13 mouse cellular contexts compared by ENCODE assay signal in genomic region chr6:128970508-128971393, GRCm38 (mm10). TPM values are rescaled to one million over a fixed set of nuclear protein-coding genes. Genes with fewer than 3 reads are reported as not detected.
A peak's percentile ranks its signal among the peaks of the same experiment; 100 is the strongest.
DNase-seq lines count a peak whose midpoint lies in the region; TF ChIP-seq lines count a peak whose summit lies in the region.
"Not testable (repeated sequence)": the region's sequence is repeated elsewhere in the genome, so short reads cannot be mapped to it uniquely, and the experiment has no call there.
"Had no signal": no experiment of that assay in that cellular context is flagged by ENCODE, and none has a peak within 500 bp of the region (broad histone marks: within the 10 kb centered on the region; RNA-seq: fewer than 3 reads in every experiment).

No protein-coding gene starts in this region.

- H3K27me3 ChIP-seq in liver, adult 2 months (ENCODE audit: control insufficient read depth, insufficient read depth, low read length): not testable (repeated sequence)

- not testable (repeated sequence) for H3K79me2 ChIP-seq in liver, adult 2 months (ENCODE audit: control insufficient read depth, insufficient read depth, low read length)

- not testable (repeated sequence) for H3K9ac ChIP-seq in liver, adult 2 months (ENCODE audit: low read depth, low read length)

- DNase-seq in 3T3-L1 (ENCODE audit: low read depth, low spot score): peak; percentile 17
- DNase-seq in Muller cell, postnatal 12 days (ENCODE audit: inconsistent ontology term): peak; percentile 74
- peak; percentile 2 for DNase-seq in brain, adult 2 months (ENCODE audit: low read depth, low spot score)
- DNase-seq in liver, adult 2 months (ENCODE audit: extremely low read depth, low read depth, low spot score): peak; percentile 42

- H3K4me1 ChIP-seq in liver, adult 2 months (ENCODE audit: control insufficient read depth, insufficient read depth, low read length): not testable (repeated sequence)

- not testable (repeated sequence) for TF ChIP-seq POLR2A in liver, adult 2 months (IDR thresholded peaks at IDR 0.05; ENCODE audit: extremely low read depth, insufficient read depth, low read length)

- not testable (repeated sequence) for H3K27ac ChIP-seq in liver, adult 2 months (replicated peaks; ENCODE audit: insufficient read depth, low read depth, low read length)

- not testable (repeated sequence) for H3K36me3 ChIP-seq in liver, adult 2 months (ENCODE audit: control insufficient read depth, insufficient read depth, low read length)

- WGBS in liver, adult 2 months: 96% methylated on average over 20 of the region's 20 CpGs

- H3K4me3 ChIP-seq in liver, adult 2 months (ENCODE audit: insufficient read depth, low read depth, low read length): not testable (repeated sequence)

- not testable (repeated sequence) for TF ChIP-seq CTCF in liver, adult 2 months (IDR thresholded peaks at IDR 0.05; ENCODE audit: low read depth, low read length)

RNA-seq across cellular contexts. Expression of gene Clec2g, which starts 36.6 kb away (rescaled TPM):
- 0.20 TPM in 1 of 2 replicates, not detected in the other for total RNA-seq in liver, adult 2 months (2014; rRNA removed)
- not detected in 2 replicates for polyA plus RNA-seq in liver, adult 2 months (2012; rRNA removed)
- total RNA-seq: common myeloid progenitor, adult 5-6 weeks; forebrain, postnatal 0 days had no signal
- polyA plus RNA-seq: brain, embryonic 14.5 days; C2C12; embryonic facial prominence, embryonic 11.5 days; forebrain, embryonic 11.5 days; forebrain, embryonic 13.5 days; forebrain, embryonic 15.5 days; forebrain, postnatal 0 days; G1E had no signal

Comparison
In these comparisons a context has a peak if more than half of its experiments do, and no peak if none do; other contexts are left out.
1. DNase-seq: peak in every context shown above with its lines; median percentile 74 in Muller cell, postnatal 12 days; 42 in liver, adult 2 months; 17 in 3T3-L1; 2 in brain, adult 2 months.